Mouse (Mus musculus) left cerebral cortex, adult 2 months (tissue): ENCODE data around the gene Nhlrc3. TPM values are rescaled to one million over a fixed set of nuclear protein-coding genes. Genes with fewer than 3 reads are reported as not detected.

Experiments
- DNase-seq, 2 experiments: peaks; one replicate each; pipeline ENCODE4 v3.0.0; 2021 to 2022; ENCODE audit warnings: low spot score in 2 of 2, mixed read lengths in 1 of 2; ENCODE audit errors: extremely low spot score in 1 of 2
- H3K27ac ChIP-seq: fragments of 200-600 bp; 2 replicates; pipeline ENCODE4 v1.8.1; 2022
- H3K4me3 ChIP-seq: fragments of 200-600 bp; 2 replicates; pipeline ENCODE4 v1.8.1; 2022
- CTCF ChIP-seq: fragments of 200-600 bp; IDR thresholded peaks from 2 replicates; pipeline ENCODE4 v1.8.1; 2022; ENCODE audit warnings: antibody characterized with exemption, mild to moderate bottlenecking, moderate library complexity
- intact Hi-C: fragments of 180-260 bp; cut with DNase I; formaldehyde crosslinking; loops from one replicate; pipeline ENCODE4 v1.15.1; 2025
- long read RNA-seq, 2 experiments: library from polyadenylated mRNA; stranded (forward); transcript quantifications; one replicate each; pipeline ENCODE4 v2.0.0; 2021; ENCODE audit warnings: borderline mapping rate in 2 of 2
- total RNA-seq, 2 experiments: library from RNA; stranded (reverse); gene quantifications; 2 replicates each; pipeline ENCODE4 v1.2.3; 2021

Gene Nhlrc3
- 10 to 100 TPM in 1 of 2 experiments, 1 to 10 TPM in 1; 8.2 to 11.1 TPM for total RNA-seq
- long read RNA-seq, experiment 1, full-length matches to known transcripts = 20 of 24 reads
- long read RNA-seq, experiment 1, partial matches to known transcripts = 1 of 24 reads
- long read RNA-seq, experiment 1, other reads (novel, unspliced or antisense) = 3 of 24 reads
- long read RNA-seq, experiment 2, full-length matches to known transcripts = 15 of 17 reads
- long read RNA-seq, experiment 2, partial matches to known transcripts = 0 of 17 reads
- long read RNA-seq, experiment 2, other reads (novel, unspliced or antisense) = 2 of 17 reads

- DNase-seq = peak; percentile 96 to 98
- no peak; the same call in none of the 2 replicates for TF ChIP-seq CTCF
- H3K27ac ChIP-seq = peak within 1 kb of the TSS; percentile 100
- intact Hi-C loops = loop anchor here (5.0 kb wide), 2 partner anchors 399 to 446 kb away; partner anchors contain the start of genes Cog6 and Ufm1
- H3K4me3 ChIP-seq = peak within 1 kb of the TSS; percentile 82
These were observed at the start of gene Nhlrc3, which contains the start of gene Proser1 for GRCm38 (mm10) chr3:53463046-53463764. TSS of gene Nhlrc3 (minus strand) at chr3:53463332. TSS of gene Proser1 (plus strand) at chr3:53463666.

GRCm38 (mm10) chr3:53502428-53502827, 39.3 kb upstream of the Nhlrc3 start:
- intact Hi-C loops = loop anchor here (5.0 kb wide), 1 partner anchor 1260 kb away; no protein-coding TSS in a partner anchor
- Histone ChIP-seq H3K4me3 (no peak overlapping the region), H3K27ac (no peak overlapping the region)
- peak; percentile 62 for TF ChIP-seq CTCF
- no peak for DNase-seq

GRCm38 (mm10) chr3:53498351-53498905, 35.3 kb upstream of the Nhlrc3 start:
- intact Hi-C loops = no loop called here
- Histone ChIP-seq H3K27ac (no peak overlapping the region), H3K4me3 (no peak overlapping the region)
- DNase-seq = no peak
- no peak for TF ChIP-seq CTCF

GRCm38 (mm10) chr3:53488353-53488752, 25.2 kb upstream of the Nhlrc3 start, which contains the start of gene Stoml3:
TSS of gene Stoml3 (plus strand) at chr3:53488653.
- no peak for TF ChIP-seq CTCF
- intact Hi-C loops = no loop called here

GRCm38 (mm10) chr3:53486996-53487576, 24.0 kb upstream of the Nhlrc3 start:
- intact Hi-C loops = no loop called here
- no peak for DNase-seq
- no peak for TF ChIP-seq CTCF
- Histone ChIP-seq H3K4me3 (no peak overlapping the region), H3K27ac (no peak overlapping the region)

More at GRCm38 (mm10) chr3:53488353-53488752, 25.2 kb upstream of the Nhlrc3 start, which contains the start of gene Stoml3:
- H3K27ac ChIP-seq = no peak within 1 kb of the TSS
- no peak for DNase-seq
- no peak within 1 kb of the TSS for H3K4me3 ChIP-seq

- no peak for TF ChIP-seq CTCF
- Histone ChIP-seq H3K4me3 (no peak overlapping the region), H3K27ac (no peak overlapping the region)
- DNase-seq = no peak
- intact Hi-C loops = no loop called here
These were observed 23.4 kb upstream of the Nhlrc3 start for GRCm38 (mm10) chr3:53486561-53486960.

- intact Hi-C loops = no loop called here
- no peak for DNase-seq
- no peak overlapping the region for H3K27ac ChIP-seq
- H3K4me3 ChIP-seq = no peak overlapping the region
- no peak for TF ChIP-seq CTCF
These were observed 20.4 kb upstream of the Nhlrc3 start for GRCm38 (mm10) chr3:53483414-53484059.

GRCm38 (mm10) chr3:53478419-53479046, 15.4 kb upstream of the Nhlrc3 start:
- H3K4me3 ChIP-seq = no peak overlapping the region
- TF ChIP-seq CTCF = no peak
- no peak for DNase-seq
- intact Hi-C loops = no loop called here
- H3K27ac ChIP-seq = no peak overlapping the region

GRCm38 (mm10) chr3:53477468-53477867, 14.3 kb upstream of the Nhlrc3 start:
- intact Hi-C loops = no loop called here
- no peak for TF ChIP-seq CTCF
- no peak overlapping the region for H3K4me3 ChIP-seq
- no peak for DNase-seq
- no peak overlapping the region for H3K27ac ChIP-seq

- intact Hi-C loops = no loop called here
- DNase-seq = peak; percentile 30 to 33
- peak; percentile 62 for TF ChIP-seq CTCF
- Histone ChIP-seq H3K27ac (no peak overlapping the region), H3K4me3 (no peak overlapping the region)
These were observed 12.8 kb upstream of the Nhlrc3 start for GRCm38 (mm10) chr3:53475889-53476288.

GRCm38 (mm10) chr3:53474179-53474578, 11.0 kb upstream of the Nhlrc3 start:
- Histone ChIP-seq H3K4me3 (no peak overlapping the region), H3K27ac (no peak overlapping the region)
- TF ChIP-seq CTCF = no peak
- no peak for DNase-seq
- intact Hi-C loops = no loop called here
